Mouse (Mus musculus): ENCODE data around the gene Trim67. TPM values are rescaled to one million over a fixed set of nuclear protein-coding genes. Genes with fewer than 3 reads are reported as not detected.

Trim67 gene
- polyA plus RNA-seq (2015; fragmentation: Nextera tagmentation; extraction: Ambion mirVana): 0.05 and 0.09 TPM in 2 replicates

GRCm38 (mm10) chr8:124792708-124793107 is at the start of gene Trim67:
TSS of gene Trim67 (plus strand) at chr8:124793092.
- H3K9ac ChIP-seq (replicated peaks; ENCODE audit: low read length): no peak within 1 kb of the TSS
- H3K9me3 ChIP-seq (ENCODE audit: low read length): no peaks in the 10 kb centered on the region
- peaks cover 62% of the 10 kb centered on the region for H3K27me3 ChIP-seq (ENCODE audit: insufficient read depth, low read length)
- under 1% methylated on average over 39 of the region's 39 CpGs for WGBS
- peak; percentile 91 for ATAC-seq (ENCODE audit: low FRiP score, low TSS enrichment)
- no peaks in the 10 kb centered on the region for H3K36me3 ChIP-seq (ENCODE audit: insufficient read depth, low read length)
- H3K27ac ChIP-seq (ENCODE audit: low read length): no peak within 1 kb of the TSS
- H3K4me3 ChIP-seq (ENCODE audit: low read length): peak within 1 kb of the TSS; percentile 56
- peaks cover 23% of the 10 kb centered on the region for H3K4me1 ChIP-seq (ENCODE audit: insufficient read depth, low read length)
- H3K4me2 ChIP-seq (replicated peaks; ENCODE audit: low read depth, low read length): peak within 1 kb of the TSS; percentile 99

- Histone ChIP-seq H3K27me3 (ENCODE audit: insufficient read depth, low read length) (peaks cover 10% of the 10 kb centered on the region; the same call in 1 of the 2 replicates), H3K4me2 (replicated peaks; ENCODE audit: low read depth, low read length) (no peak overlapping the region), H3K9ac (replicated peaks; ENCODE audit: low read length) (no peak overlapping the region), H3K9me3 (ENCODE audit: low read length) (no peaks in the 10 kb centered on the region), H3K36me3 (ENCODE audit: insufficient read depth, low read length) (no peaks in the 10 kb centered on the region), H3K4me3 (ENCODE audit: low read length) (no peak overlapping the region), H3K27ac (ENCODE audit: low read length) (no peak overlapping the region), H3K4me1 (ENCODE audit: insufficient read depth, low read length) (peaks cover 9% of the 10 kb centered on the region)
- ATAC-seq (ENCODE audit: low FRiP score, low TSS enrichment): no peak
- WGBS: 65% methylated on average over 13 of the region's 13 CpGs
Measured at GRCm38 (mm10) chr8:124746661-124747060, 46.2 kb upstream of the Trim67 start.

GRCm38 (mm10) chr8:124751191-124751590 is 41.7 kb upstream of the Trim67 start:
- H3K4me1 ChIP-seq (ENCODE audit: insufficient read depth, low read length): peaks cover 40% of the 10 kb centered on the region
- H3K27me3 ChIP-seq (ENCODE audit: insufficient read depth, low read length): peaks cover 10% of the 10 kb centered on the region; the same call in 1 of the 2 replicates
- peak; percentile 32; the same call in 1 of the 2 replicates for ATAC-seq (ENCODE audit: low FRiP score, low TSS enrichment)
- no peak overlapping the region for H3K27ac ChIP-seq (ENCODE audit: low read length)
- 1% methylated on average over 30 of the region's 31 CpGs for WGBS
- H3K9me3 ChIP-seq (ENCODE audit: low read length): no peaks in the 10 kb centered on the region
- H3K36me3 ChIP-seq (ENCODE audit: insufficient read depth, low read length): no peaks in the 10 kb centered on the region
- peak overlapping the region; percentile 71 for H3K9ac ChIP-seq (replicated peaks; ENCODE audit: low read length)
- peak overlapping the region; percentile 90 for H3K4me2 ChIP-seq (replicated peaks; ENCODE audit: low read depth, low read length)
- peak overlapping the region; percentile 68 for H3K4me3 ChIP-seq (ENCODE audit: low read length)

- H3K27me3 ChIP-seq (ENCODE audit: insufficient read depth, low read length): peaks cover 10% of the 10 kb centered on the region; the same call in 1 of the 2 replicates
- H3K9ac ChIP-seq (replicated peaks; ENCODE audit: low read length): peak within 1 kb of the TSS; percentile 71
- peaks cover 40% of the 10 kb centered on the region for H3K4me1 ChIP-seq (ENCODE audit: insufficient read depth, low read length)
- peak within 1 kb of the TSS; percentile 90 for H3K4me2 ChIP-seq (replicated peaks; ENCODE audit: low read depth, low read length)
- ATAC-seq (ENCODE audit: low FRiP score, low TSS enrichment): peak; percentile 88
- 2% methylated on average over 25 of the region's 41 CpGs for WGBS
- no peaks in the 10 kb centered on the region for H3K9me3 ChIP-seq (ENCODE audit: low read length)
- no peaks in the 10 kb centered on the region for H3K36me3 ChIP-seq (ENCODE audit: insufficient read depth, low read length)
- no peak within 1 kb of the TSS for H3K27ac ChIP-seq (ENCODE audit: low read length)
- H3K4me3 ChIP-seq (ENCODE audit: low read length): peak within 1 kb of the TSS; percentile 68
Measured at GRCm38 (mm10) chr8:124751709-124752173, 41.2 kb upstream of the Trim67 start, which contains the start of gene Fam89a. TSS of gene Fam89a (minus strand) at chr8:124751832.

- H3K9ac ChIP-seq (replicated peaks; ENCODE audit: low read length): no peak overlapping the region
- peaks cover 40% of the 10 kb centered on the region for H3K4me1 ChIP-seq (ENCODE audit: insufficient read depth, low read length)
- H3K4me3 ChIP-seq (ENCODE audit: low read length): no peak overlapping the region
- peaks cover 10% of the 10 kb centered on the region; the same call in 1 of the 2 replicates for H3K27me3 ChIP-seq (ENCODE audit: insufficient read depth, low read length)
- H3K36me3 ChIP-seq (ENCODE audit: insufficient read depth, low read length): no peaks in the 10 kb centered on the region
- peak overlapping the region; percentile 90; the same call in 1 of the 2 replicates for H3K4me2 ChIP-seq (replicated peaks; ENCODE audit: low read depth, low read length)
- 37% methylated on average over 21 of the region's 21 CpGs for WGBS
- H3K9me3 ChIP-seq (ENCODE audit: low read length): no peaks in the 10 kb centered on the region
- no peak overlapping the region for H3K27ac ChIP-seq (ENCODE audit: low read length)
- no peak for ATAC-seq (ENCODE audit: low FRiP score, low TSS enrichment)
Measured at GRCm38 (mm10) chr8:124752325-124752862, 40.5 kb upstream of the Trim67 start.

- Histone ChIP-seq H3K9me3 (ENCODE audit: low read length) (no peaks in the 10 kb centered on the region), H3K27ac (ENCODE audit: low read length) (peak overlapping the region; percentile 79), H3K4me3 (ENCODE audit: low read length) (no peak overlapping the region), H3K9ac (replicated peaks; ENCODE audit: low read length) (0 out of 2 replicates have a peak overlapping the region, but pooled peaks have one; percentile 10), H3K4me2 (replicated peaks; ENCODE audit: low read depth, low read length) (0 out of 2 replicates have a peak overlapping the region, but pooled peaks have one; percentile 11), H3K36me3 (ENCODE audit: insufficient read depth, low read length) (no peaks in the 10 kb centered on the region), H3K27me3 (ENCODE audit: insufficient read depth, low read length) (peaks cover 10% of the 10 kb centered on the region; the same call in 1 of the 2 replicates), H3K4me1 (ENCODE audit: insufficient read depth, low read length) (peaks cover 40% of the 10 kb centered on the region)
- WGBS: 6% methylated on average over 11 of the region's 11 CpGs
- ATAC-seq (ENCODE audit: low FRiP score, low TSS enrichment): peak; percentile 73
Measured at GRCm38 (mm10) chr8:124754101-124754791, 38.6 kb upstream of the Trim67 start.

GRCm38 (mm10) chr8:124754792-124755190 is 38.1 kb upstream of the Trim67 start:
- Histone ChIP-seq H3K27me3 (ENCODE audit: insufficient read depth, low read length) (peaks cover 10% of the 10 kb centered on the region; the same call in 1 of the 2 replicates), H3K9ac (replicated peaks; ENCODE audit: low read length) (0 out of 2 replicates have a peak overlapping the region, but pooled peaks have one; percentile 10), H3K27ac (ENCODE audit: low read length) (peak overlapping the region; percentile 79), H3K4me3 (ENCODE audit: low read length) (no peak overlapping the region), H3K4me2 (replicated peaks; ENCODE audit: low read depth, low read length) (0 out of 2 replicates have a peak overlapping the region, but pooled peaks have one; percentile 11), H3K36me3 (ENCODE audit: insufficient read depth, low read length) (no peaks in the 10 kb centered on the region), H3K9me3 (ENCODE audit: low read length) (no peaks in the 10 kb centered on the region), H3K4me1 (ENCODE audit: insufficient read depth, low read length) (peaks cover 40% of the 10 kb centered on the region)
- 33% methylated on average over 4 of the region's 4 CpGs for WGBS
- no peak for ATAC-seq (ENCODE audit: low FRiP score, low TSS enrichment)

- 81% methylated on average over 8 of the region's 8 CpGs for WGBS
- Histone ChIP-seq H3K4me3 (ENCODE audit: low read length) (no peak overlapping the region), H3K4me2 (replicated peaks; ENCODE audit: low read depth, low read length) (no peak overlapping the region), H3K36me3 (ENCODE audit: insufficient read depth, low read length) (no peaks in the 10 kb centered on the region), H3K9me3 (ENCODE audit: low read length) (no peaks in the 10 kb centered on the region), H3K4me1 (ENCODE audit: insufficient read depth, low read length) (peaks cover 39% of the 10 kb centered on the region), H3K27me3 (ENCODE audit: insufficient read depth, low read length) (0 out of 2 replicates have a peak, but pooled peaks cover 5% of the 10 kb centered on the region), H3K27ac (ENCODE audit: low read length) (no peak overlapping the region), H3K9ac (replicated peaks; ENCODE audit: low read length) (no peak overlapping the region)
- ATAC-seq (ENCODE audit: low FRiP score, low TSS enrichment): no peak
Measured at GRCm38 (mm10) chr8:124755481-124755880, 37.4 kb upstream of the Trim67 start.

GRCm38 (mm10) chr8:124756153-124756552 is 36.7 kb upstream of the Trim67 start:
- no peak overlapping the region for H3K9ac ChIP-seq (replicated peaks; ENCODE audit: low read length)
- no peak overlapping the region for H3K4me3 ChIP-seq (ENCODE audit: low read length)
- no peak overlapping the region for H3K27ac ChIP-seq (ENCODE audit: low read length)
- no peak for ATAC-seq (ENCODE audit: low FRiP score, low TSS enrichment)
- H3K9me3 ChIP-seq (ENCODE audit: low read length): no peaks in the 10 kb centered on the region
- WGBS: 57% methylated on average over 2 of the region's 2 CpGs
- H3K4me1 ChIP-seq (ENCODE audit: insufficient read depth, low read length): peaks cover 32% of the 10 kb centered on the region
- H3K4me2 ChIP-seq (replicated peaks; ENCODE audit: low read depth, low read length): no peak overlapping the region
- no peaks in the 10 kb centered on the region for H3K27me3 ChIP-seq (ENCODE audit: insufficient read depth, low read length)
- no peaks in the 10 kb centered on the region for H3K36me3 ChIP-seq (ENCODE audit: insufficient read depth, low read length)

All from kidney, embryonic 16.5 days (tissue).